Comparison of ENCODE assay signal across 27 mouse cellular contexts in the genomic region with DNA sequence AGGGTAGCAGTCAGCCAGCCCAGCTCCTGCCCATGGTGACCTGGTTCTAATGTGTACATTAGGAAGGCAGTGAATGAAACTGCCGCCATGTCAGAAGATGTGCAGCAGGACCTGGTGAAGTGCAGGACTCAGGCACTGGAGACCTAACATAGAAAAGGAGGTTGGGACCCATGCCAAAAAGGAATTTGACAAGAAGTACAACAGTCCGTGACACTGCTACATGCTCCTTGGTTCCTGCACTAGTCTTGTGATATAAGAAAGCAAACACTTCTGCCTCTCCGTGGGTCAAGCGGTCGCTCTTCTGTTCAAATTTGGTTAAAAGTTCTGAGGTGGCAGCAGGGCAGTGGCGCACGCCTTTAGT. TPM values are rescaled to one million over a fixed set of nuclear protein-coding genes. Genes with fewer than 3 reads are reported as not detected.
"Had no signal": no experiment of that assay in that cellular context is flagged by ENCODE, and none has a peak within 500 bp of the region (broad histone marks: within the 10 kb centered on the region; RNA-seq: fewer than 3 reads in every experiment).

No protein-coding gene starts in this region.

- H3K4me1 ChIP-seq: hindbrain, embryonic 10.5 days; hindbrain, embryonic 12.5 days; intestine, embryonic 15.5 days; limb, embryonic 10.5 days; limb, embryonic 12.5 days; liver, embryonic 13.5 days had no signal

- H3K27ac ChIP-seq: gastrocnemius, adult 2 months; heart, adult 2 months; hindbrain, embryonic 10.5 days; hindbrain, embryonic 12.5 days; hindbrain, embryonic 14.5 days; intestine, embryonic 15.5 days; layer of hippocampus, adult 2 months; limb, embryonic 10.5 days; limb, embryonic 12.5 days; liver, embryonic 13.5 days had no signal

- H3K9me3 ChIP-seq: hindbrain, embryonic 10.5 days; hindbrain, embryonic 12.5 days; intestine, embryonic 15.5 days; limb, embryonic 10.5 days; liver, embryonic 13.5 days had no signal

- H3K4me2 ChIP-seq: heart, embryonic 11.5 days; hindbrain, embryonic 12.5 days; hindbrain, embryonic 14.5 days; intestine, embryonic 15.5 days; limb, embryonic 12.5 days; liver, embryonic 11.5 days; liver, embryonic 13.5 days had no signal

- H3K9ac ChIP-seq: hindbrain, embryonic 12.5 days; hindbrain, embryonic 14.5 days; intestine, embryonic 15.5 days; limb, embryonic 12.5 days; liver, embryonic 13.5 days had no signal

- H3K27me3 ChIP-seq: hindbrain, embryonic 12.5 days; intestine, embryonic 15.5 days had no signal

- ATAC-seq: hindbrain, embryonic 16.5 days; inflammation-experienced regulatory T-cells, adult 6 months; intestine, embryonic 15.5 days; intestine, postnatal 0 days had no signal

- DNase-seq: gastrocnemius, adult 2 months; gastrocnemius, postnatal 10 days; gastrocnemius, postnatal 25 days; heart, adult 2 months; heart, postnatal 10 days; heart, postnatal 4 days; kidney, adult 18-20 months; kidney, adult 8-10 months; kidney, postnatal 10 days; kidney, postnatal 25 days; kidney, postnatal 4 days; layer of hippocampus, postnatal 36 days; liver; liver, embryonic 13.5 days had no signal

- H3K4me3 ChIP-seq: gastrocnemius, adult 2 months; heart, adult 2 months; hindbrain, embryonic 10.5 days; hindbrain, embryonic 12.5 days; intestine, embryonic 15.5 days; layer of hippocampus, adult 2 months; limb, embryonic 10.5 days; limb, embryonic 12.5 days; liver, embryonic 13.5 days had no signal

- H3K36me3 ChIP-seq: hindbrain, embryonic 10.5 days; hindbrain, embryonic 12.5 days; intestine, embryonic 15.5 days; limb, embryonic 10.5 days; limb, embryonic 12.5 days; liver, embryonic 13.5 days had no signal

RNA-seq across cellular contexts. Expression of gene Ebf4, which starts 46.2 kb away (rescaled TPM):
- total RNA-seq: granulocyte monocyte progenitor cell, adult 5-6 weeks had no signal
- polyA plus RNA-seq: inflammation-experienced regulatory T-cells, adult 6 months had no signal
